Mouse (Mus musculus) right cerebral cortex, postnatal 36 days (tissue): ENCODE results near the gene Atxn2.
"Not testable (repeated sequence)": the region's sequence is repeated elsewhere in the genome, so short reads cannot be mapped to it uniquely, and the experiment has no call there.

Experiments used
- DNase-seq, 2 experiments: peaks; one replicate each; pipeline ENCODE4 v3.0.0; 2022; ENCODE audit warnings: low spot score in 2 of 2, mixed read lengths in 1 of 2

Atxn2 gene

DNA sequence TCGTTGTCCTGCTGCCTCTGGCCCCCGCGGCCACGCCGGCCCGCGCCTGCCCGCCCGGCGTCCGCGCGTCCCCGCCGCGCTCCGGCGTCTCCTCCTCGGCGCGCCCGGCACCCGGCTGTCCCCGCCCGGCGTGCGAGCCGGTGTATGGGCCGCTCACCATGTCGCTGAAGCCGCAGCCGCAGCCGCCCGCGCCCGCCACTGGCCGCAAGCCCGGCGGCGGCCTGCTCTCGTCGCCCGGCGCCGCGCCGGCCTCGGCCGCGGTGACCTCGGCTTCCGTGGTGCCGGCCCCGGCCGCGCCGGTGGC lies 743 bp downstream of the Atxn2 start:
- no peak for DNase-seq

DNA sequence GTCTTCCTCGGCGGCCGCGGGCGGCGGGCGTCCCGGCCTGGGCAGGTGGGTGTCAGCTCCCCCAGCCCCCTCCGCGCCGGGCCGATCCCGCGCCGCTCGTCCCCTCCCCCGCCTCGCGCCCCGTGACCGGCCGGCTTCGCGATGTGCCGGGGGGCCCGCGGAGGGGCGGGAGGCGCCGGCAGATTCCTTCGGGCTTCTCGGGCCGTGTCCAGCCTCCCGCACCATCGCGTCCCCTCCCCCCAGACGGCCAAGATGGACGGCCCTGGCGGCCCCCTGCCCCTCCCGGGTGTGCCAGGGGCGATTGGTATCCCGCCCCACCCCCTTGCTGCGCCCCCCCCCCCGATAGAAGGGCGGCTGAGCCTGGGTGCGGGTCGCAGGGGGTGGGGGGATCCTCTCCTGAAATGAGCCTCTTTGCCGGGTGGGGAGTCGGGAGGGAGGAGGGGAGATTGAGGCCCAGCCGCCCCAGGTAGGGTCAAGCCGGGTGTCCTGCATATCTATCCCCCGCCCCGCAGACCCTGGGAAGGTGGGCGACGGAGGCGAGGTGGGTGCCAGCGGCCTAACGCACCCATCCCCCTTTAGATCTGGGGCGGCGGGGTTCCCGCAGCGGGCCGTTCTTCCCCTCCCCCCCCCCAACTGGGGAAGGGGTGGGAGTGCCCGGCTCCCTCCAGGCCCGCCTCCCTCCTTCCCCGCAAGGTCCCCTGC lies 1.2 kb downstream of the Atxn2 start:
- no peak for DNase-seq

DNA sequence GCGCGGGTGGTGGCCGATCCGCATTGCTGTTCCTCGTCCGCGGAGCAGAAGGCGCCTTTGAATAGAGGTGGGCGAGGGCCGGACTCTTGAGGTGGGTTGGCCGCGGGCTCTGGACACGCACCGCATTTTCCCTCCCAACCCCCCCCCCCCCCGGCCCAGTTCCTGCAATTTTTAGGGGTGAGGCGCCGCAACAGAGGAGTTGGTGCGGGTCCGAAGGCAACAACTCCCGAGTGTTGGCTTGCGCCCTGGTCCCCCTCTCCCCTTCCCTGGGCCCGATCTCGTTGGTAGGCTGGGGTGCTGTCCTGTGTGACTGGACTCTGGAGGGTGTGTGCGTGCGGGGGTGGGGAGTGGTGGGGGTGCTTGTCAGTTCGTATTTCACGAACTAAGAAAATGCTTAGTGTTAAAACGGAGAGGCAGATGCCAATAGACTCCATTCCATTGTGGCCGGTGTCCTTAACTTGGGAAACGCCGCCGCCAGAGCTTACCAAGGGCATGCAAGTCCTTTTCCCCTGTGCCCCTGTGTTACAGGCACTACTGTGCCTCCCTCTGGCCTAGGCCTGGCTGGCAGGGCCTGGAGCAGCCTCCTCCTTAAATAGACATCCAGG lies 1.9 kb downstream of the Atxn2 start:
- DNase-seq, result peak in 1 of 2 experiments; percentile 6

DNA sequence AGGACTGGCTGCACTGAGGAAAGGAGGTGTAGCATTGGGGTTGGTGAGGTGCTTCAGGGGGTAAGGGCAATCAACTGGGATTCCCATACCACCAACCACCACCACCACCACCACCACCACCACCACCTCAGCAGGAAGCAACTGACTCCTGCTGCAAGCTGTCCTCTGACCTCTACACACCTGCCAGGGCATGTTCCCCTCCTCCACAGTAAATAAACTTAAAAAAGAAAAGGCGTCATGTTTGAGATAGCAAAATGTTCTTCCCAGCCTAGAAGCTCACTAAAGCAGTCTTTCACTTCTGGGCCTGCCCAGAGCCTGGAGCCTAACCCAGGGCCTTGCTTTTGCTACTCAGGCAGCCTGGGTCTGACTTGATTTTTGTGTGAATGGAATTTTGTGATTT lies 3.2 kb downstream of the Atxn2 start:
- no peak for DNase-seq

DNA sequence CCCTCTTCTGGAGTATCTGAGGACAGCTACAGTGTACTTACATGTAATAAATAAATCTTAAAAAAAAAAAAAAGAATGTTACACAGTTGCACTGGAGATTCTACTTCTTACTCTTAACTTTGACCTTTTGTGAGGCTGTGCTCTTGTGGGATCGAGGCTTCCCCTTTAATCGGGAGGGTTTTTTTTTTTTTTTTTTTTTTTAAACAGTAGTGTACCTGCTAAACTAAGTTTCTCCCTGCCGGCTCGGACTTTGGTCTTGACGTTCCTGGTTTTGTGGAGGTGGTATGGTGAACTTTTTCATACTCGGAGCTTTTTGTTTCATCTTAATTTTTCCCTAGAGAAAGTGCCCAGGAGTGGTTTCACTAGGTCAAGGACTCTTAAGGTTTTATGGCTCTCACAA lies 3.8 kb downstream of the Atxn2 start:
- DNase-seq, result no peak

DNA sequence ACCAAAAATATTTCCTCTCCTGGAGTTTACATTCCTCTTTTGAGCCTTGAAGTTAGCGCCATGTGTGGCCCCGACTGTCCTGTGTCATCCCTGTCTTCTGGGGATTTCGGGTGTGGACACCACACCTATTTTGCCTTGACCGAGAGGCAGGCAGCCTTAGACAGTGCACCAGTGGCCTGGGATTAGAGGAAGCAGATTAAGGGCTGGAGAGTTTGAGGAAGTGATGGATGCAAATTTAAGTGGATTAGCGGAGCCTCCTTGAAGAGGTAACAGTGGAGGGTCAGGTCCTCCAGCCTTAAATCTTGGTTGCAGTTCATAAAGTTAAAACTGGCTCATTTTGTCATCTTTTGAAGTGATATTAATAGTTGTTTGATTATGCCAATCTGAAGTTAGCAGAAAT lies 7.3 kb downstream of the Atxn2 start:
- no peak for DNase-seq

DNA sequence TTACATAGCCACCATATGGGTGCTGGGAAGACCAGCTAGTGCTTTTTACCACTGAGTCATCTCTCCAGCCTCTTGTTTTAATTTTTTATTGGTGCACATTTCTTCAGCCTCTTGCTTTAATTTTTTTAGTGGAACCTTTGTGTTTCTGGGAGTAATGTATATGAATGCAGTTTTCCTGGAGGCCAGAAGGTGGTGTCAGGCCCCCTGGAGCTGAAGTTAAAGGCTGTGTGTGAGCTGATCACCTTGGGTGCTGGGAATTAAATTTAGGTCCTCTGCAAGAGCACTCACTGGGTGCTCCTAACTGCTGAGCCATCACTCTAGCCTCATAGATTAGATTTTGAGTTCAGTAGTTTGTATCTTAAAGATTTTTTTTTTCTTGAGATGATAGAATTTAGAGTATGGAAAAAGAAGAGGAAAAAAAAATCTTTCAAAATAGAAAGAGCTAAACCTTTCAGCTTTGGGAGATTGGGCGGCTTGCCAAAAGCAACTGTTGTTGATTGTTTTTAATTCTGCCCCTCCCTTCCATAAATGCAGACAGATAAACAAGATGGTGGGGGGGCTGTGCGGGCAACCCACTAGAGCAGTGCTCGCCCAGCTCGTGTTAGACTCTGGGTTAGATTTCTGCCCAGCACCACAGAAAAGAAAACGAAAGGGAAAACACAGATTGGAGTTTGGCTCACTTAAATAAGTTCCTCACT lies 9.9 kb downstream of the Atxn2 start:
- no peak for DNase-seq

DNA sequence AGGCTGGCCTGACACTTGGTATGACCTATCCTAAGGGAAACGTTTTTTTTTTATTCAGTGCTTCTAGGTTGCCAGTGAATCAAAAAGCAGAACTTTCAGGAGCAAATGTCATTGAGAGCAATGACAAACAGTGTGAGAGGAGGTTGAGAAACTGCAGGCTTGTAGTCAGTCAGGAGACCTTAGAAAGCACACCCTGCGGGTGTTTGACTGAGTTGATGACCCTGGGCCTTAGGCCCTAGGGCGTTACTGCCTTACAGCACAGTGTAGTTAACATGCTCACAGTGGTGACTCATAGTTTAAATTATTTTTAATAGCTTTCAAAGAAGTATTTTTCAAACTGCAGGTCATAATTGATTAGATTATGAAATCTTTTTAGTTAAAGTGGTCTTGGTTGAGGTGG lies 10.7 kb downstream of the Atxn2 start:
- DNase-seq, result no peak

DNA sequence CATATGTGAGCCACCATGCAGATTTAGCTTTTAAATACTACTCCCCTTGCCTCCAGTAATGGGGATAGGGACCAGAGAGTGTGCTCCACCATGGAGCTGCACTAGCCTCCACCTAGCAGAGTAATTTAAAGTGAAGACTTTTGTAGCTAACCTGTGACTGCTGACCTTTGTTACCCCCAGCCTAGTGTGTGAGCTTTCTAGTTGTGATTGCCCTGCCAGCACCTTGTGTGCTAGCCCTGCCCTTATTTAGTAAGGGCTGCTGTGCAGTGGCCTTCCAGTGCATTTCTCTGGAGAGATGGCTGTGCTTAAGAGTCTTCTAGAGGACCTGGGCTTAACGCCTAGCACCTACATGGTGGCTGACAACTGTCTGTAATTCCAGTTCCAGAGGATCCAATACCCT lies 13.5 kb downstream of the Atxn2 start:
- no peak for DNase-seq

DNA sequence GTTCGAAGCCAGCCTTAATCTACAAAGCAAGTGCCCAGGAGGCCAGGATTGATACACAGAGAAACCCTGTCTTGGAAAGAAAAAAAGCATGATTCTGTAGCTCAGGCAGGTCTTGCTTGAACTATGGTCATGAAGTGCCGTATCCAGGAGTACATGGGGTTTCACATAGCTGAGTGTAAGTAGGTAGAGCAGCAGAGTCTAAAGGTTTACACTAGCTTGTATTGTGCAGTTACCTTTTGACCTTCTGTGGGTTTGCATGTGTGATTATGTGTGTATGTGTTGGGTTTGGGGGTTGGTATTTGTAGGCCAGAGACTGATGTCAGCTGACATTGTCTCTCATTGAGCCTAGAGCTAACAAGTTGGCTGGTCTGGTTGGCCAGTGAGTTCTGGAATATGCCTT lies 18.9 kb downstream of the Atxn2 start:
- no peak for DNase-seq

DNA sequence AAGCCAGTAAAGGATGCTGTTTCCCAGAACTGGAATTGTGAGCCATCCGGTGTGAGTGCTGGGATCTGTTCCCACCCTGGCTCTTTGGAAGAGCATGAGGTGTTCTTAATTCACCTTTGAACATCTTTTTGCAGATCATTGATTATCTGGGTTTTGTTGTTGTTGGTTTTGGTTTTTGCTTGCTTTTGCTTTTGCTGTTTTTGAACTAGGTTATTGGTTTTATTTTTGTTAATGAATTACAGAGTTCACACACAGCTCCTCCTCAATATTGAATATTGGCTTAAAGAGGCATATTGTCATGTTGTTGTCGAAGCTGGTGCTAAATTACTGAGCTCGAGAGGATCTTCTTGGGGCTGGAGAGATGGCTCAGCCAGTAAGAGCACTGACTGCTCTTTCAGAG lies 25.5 kb downstream of the Atxn2 start:
- no peak for DNase-seq

DNA sequence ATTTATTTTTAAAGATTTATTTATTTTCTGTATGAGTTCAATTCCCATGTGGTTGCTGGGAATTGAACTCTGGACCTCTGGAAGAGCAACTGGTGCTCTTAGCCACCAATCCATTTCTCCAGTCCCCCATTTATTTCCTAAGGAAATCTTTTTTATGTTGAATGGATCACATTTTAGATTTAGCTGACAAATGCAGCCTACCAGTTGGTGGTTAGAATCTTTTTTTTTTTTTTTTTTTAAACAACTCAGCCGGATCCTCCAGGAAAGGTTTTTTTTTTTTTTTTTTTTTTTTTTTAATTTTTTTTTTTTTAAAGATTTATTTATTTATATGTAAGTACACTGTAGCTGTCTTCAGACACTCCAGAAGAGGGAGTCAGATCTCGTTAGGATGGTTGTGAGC lies 27.0 kb downstream of the Atxn2 start:
- DNase-seq, result not testable (repeated sequence)

DNA sequence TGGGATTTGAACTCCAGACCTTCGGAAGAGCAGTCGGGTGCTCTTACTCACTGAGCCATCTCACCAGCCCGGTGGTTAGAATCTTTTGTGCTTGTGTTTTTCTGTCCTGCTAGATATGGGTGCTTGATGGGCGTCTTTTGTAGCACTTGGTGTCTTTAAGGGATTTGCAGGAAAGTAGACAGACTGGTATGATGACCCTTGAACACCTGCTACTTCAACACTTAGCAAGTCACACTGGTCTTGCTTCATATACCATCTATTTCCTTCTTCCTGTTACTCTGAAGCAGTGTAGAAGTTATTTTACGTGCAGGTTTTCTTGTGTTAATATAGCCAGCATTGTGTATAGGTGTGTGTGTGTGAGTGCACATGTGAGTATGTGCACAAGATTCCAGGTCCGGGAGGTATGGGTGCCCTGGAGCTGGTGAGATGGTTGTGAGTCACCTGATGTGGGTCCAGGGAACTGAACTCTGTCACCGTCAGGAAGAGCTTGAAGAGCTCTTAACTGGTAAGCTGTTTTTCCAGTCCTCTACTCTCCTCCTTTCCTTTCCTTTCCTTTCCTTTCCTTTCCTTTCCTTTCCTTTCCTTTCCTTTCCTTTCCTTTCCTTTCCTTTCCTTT lies 27.5 kb downstream of the Atxn2 start:
- no peak for DNase-seq

DNA sequence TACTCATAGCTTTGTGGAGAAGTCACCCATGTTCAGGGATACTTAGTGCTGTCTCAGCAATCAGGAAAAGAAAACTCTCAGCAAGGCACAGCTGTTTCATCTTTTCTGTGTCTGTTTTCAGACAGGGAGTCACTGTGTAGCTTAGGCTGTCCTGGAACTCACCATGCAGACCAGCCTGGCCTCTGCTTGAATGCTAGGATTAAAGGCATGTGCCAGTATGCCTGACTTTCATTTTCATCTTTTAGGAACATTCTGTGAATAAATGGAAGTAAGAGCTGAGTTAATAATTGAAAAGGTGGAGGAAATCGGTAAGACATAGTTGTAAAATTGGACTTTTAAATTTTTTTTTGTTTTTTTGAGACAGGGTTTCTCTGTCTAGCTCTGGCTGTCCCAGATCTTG lies 29.4 kb downstream of the Atxn2 start:
- no peak for DNase-seq

DNA sequence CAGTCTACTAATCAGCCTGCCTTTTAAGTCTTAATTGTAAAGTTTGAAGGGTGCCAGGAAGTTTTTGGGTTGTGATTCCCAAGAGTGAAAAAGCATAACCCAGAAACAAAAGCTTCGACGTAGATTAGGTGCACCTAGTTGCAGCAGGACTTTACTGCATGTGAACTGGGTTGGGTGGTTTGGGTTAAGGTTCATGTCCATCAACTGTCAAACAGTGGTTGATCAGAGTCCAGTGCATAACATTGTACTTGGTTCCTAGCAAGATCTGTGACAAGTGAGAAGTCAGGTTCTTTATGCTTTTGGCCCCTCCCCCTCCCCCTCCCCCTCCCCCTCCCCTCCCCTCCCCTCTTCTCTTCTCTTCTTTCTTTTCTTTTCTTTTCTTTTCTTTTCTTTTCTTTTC lies 31.8 kb downstream of the Atxn2 start:
- no peak for DNase-seq

DNA sequence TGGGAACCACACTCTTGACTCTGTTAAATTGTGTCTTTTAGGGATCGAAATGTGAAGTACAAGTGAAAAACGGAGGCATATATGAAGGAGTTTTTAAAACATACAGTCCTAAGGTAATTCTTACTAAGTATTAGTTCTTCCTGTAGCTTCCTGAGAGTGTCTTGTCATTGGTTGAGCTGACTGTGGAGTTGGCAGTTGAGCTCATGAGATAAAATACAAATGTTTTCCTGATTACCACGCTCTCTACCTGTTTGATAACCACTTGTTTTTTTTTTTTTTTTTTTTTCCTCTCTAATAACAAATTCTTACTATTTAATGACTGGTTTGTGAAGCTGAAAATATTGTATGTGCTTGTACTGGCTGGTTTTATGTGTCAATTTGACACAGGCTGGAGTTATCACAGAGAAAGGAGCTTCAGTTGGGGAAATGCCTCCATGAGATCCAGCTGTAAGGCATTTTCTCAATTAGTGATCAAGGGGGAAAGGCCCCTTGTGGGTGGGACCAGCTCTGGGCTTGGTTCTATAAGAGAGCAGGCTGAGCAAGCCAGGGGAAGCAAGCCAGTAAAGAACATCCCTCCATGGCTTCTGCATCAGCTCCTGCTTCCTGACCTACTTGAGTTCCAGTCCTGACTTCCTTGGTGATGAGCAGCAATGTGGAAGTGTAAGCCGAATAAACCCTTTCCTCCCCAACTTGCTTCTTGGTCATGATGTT lies 36.9 kb downstream of the Atxn2 start:
- not testable (repeated sequence) for DNase-seq

DNA sequence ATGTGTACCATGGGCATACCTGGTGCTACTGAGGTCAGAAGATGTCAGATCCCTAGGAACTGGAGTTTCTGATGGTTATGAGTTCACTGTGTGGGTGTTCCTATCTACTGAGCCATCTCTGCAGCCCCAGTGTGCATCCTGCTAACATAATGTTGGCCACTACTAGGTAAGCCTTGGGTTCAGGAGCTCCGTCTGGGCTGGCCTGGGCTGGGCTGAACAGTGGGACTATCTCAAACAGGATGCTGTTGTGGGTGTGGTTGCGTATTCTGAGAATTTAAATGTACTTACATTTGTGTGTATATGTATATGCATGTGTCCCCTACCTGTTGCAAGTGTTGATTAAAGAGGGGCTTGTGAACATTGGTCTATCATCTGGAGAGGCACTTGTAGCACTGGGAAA lies 38.5 kb downstream of the Atxn2 start:
- no peak for DNase-seq

DNA sequence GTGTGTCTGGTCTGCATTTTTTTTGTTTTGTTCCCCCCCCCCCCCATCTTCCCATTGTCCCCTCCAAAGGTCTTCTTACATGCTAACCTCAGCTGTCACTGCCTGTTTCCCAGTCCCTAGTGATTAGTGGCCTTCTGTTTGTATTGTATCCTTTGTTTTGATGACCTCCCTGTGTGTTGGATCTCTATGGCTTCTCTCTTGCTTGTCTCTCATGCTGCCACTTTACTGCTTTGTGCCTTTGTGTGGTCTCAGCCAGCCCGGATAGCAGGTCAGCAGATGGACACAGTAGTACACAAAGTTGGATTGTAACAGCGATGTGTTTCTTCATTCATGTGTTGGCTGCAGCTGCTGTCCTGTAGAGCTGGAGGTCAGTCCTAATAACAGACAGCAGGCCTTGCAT lies 46.8 kb downstream of the Atxn2 start:
- DNase-seq, result no peak

DNA sequence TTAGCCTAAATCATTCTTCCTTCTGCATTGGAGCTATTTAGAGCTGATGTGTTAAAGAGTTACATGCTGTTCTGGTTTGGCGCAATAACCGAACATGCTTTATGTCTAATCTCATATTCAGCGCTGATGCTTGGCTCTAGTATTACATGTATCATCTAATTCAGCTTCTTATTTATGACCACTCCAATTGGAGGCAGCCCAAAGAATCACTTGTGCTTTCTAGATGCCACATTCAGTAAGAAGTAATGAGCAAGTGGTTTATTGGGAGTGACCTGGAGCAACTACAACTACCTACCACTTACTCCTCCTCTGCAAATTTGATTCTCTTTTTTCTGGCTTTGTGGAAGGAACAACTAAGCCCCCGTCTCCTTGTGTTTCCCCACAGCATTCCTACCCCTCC lies 47.2 kb downstream of the Atxn2 start:
- DNase-seq, result no peak

DNA sequence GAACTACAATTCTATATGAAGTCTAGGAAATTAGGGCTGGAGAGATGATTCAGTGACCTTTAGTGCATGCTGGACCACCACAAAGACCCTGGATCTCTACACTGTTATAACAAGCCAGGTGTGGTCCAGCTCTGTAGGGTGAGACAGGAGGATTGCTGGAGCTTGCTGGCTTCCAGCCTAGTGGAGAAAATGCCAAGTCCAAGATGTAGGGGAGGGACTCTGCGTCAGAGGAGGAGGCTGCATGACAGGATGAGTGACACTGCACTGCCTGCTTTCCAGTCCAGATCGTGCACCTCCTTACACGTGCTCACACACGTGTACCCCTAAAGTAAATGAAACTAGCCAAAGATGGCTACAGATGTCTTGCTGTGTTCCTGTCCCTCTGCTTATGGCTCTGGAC lies 48.8 kb downstream of the Atxn2 start:
- DNase-seq, result no peak

DNA sequence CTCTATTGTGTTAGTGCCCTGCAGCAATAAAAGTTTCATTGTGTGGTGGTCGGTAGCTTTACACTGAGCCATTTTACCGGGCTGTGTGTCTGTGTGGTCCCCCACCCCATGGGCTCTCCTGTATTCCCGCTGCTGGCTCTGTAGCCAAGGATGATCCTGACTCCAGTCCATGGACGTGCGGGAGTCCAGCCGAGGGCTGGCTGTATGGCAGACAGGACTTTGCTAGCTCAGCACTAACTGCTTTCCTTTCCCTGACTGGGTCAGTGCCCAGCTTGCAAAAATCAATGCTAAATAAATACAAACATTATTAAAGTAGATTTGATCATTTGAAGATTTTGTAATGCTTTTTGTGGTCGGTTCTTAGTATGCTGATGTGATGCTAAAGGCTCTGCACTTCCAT lies 50.3 kb downstream of the Atxn2 start:
- no peak for DNase-seq

DNA sequence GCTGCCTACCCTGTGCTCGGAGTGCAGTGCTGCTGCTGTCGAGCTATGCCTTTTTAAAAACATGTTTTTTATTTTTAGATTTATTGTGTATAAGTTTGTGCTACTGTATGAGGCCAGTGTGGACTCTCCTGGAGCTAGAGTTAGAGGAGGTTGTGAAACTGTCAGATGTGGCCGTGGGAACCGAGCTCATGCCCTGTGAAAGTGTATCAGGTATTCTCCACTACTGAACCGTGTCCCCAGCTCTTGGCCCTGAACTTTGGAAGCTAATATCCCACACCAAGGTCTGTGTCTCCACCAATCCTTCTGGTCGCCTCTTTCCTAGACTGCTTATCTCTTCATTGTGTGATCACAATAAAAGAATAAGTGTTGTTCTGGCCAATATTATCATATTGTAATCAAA lies 51.8 kb downstream of the Atxn2 start:
- DNase-seq, result no peak
